In the genomic region with DNA sequence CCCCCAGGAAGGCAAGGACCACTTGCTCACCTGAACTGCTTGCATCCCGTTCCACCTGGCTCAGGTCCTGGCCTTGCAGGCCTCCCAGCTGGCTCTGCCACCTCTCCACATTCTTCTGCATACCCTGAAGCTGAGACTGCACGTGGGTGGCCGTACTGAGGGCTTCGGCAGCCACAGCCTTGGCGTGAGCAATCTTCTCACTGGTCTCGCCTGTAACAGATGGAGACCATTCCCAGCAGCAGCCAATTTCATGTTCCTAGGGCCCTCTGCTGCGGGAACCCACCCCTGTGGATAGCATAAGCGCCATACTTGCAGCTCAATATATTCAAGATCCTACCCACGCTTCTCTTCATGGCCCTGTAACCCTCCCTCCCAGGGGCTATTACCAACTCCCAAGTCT, we compare ENCODE assay signal across 10 mouse cellular contexts.
"Had no signal": no experiment of that assay in that cellular context is flagged by ENCODE, and none has a peak within 500 bp of the region (broad histone marks: within the 10 kb centered on the region; RNA-seq: fewer than 3 reads in every experiment).

No protein-coding gene starts in this region.

- DNase-seq: retina, postnatal 1 day; right cerebral cortex, postnatal 14 days; right cerebral cortex, postnatal 25 days; right cerebral cortex, postnatal 4 days; spleen, adult 18-20 months; thymus, adult 18-20 months; thymus, adult 2 months; thymus, postnatal 14 days; thymus, postnatal 25 days; thymus, postnatal 4 days had no signal
